Mouse (Mus musculus) CH12.LX (cell line): Measurements from ENCODE around the gene Zfp260. TPM values are rescaled to one million over a fixed set of nuclear protein-coding genes. Genes with fewer than 3 reads are reported as not detected.

ENCODE experiments used
- DNase-seq: peaks from one replicate; pipeline ENCODE4 v3.0.0-alpha.2; 2013; ENCODE audit errors: extremely low read depth
- H3K27ac ChIP-seq: 2 replicates; pipeline ENCODE4 v1.5.1; 2012; ENCODE audit warnings: low read depth, mild to moderate bottlenecking, control low read depth, moderate library complexity; ENCODE audit not compliant: insufficient read depth
- H3K27me3 ChIP-seq: replicated peaks from 2 replicates; pipeline ENCODE3; 2012; ENCODE audit warnings: inconsistent platforms
- H3K36me3 ChIP-seq, 2 experiments: replicated peaks in 1 of 2; 2 replicates each; pipeline versions ENCODE3 to v1.6.1; 2012; ENCODE audit warnings: inconsistent platforms in 1 of 2, low read length in 1 of 2, mild to moderate bottlenecking in 1 of 2, mixed read lengths in 1 of 2, moderate library complexity in 1 of 2; ENCODE audit not compliant: control insufficient read depth in 1 of 2, insufficient read depth in 1 of 2
- H3K4me1 ChIP-seq, 2 experiments: 2 replicates each; pipeline ENCODE4 v1.6.1; 2012; ENCODE audit warnings: inconsistent platforms in 1 of 2, moderate library complexity in 1 of 2; ENCODE audit not compliant: insufficient read depth in 2 of 2, control insufficient read depth in 1 of 2
- H3K4me2 ChIP-seq: 2 replicates; pipeline ENCODE4 v1.6.1; 2012; ENCODE audit warnings: low read depth, mild to moderate bottlenecking, control low read depth; ENCODE audit not compliant: poor library complexity, insufficient read depth, severe bottlenecking
- H3K4me3 ChIP-seq, 3 experiments: fragments of 150-350 bp in 1 of 3; sonication (generic) in 1 of 3; replicated peaks in 1 of 3; 2 replicates each; pipeline versions ENCODE3 to v1.5.1; 2011 to 2012; ENCODE audit warnings: low read depth in 2 of 3, low read length in 2 of 3, mild to moderate bottlenecking in 2 of 3, moderate library complexity in 2 of 3, control low read depth in 1 of 3, improper control_type of control experiment in 1 of 3, inconsistent platforms in 1 of 3, mixed read lengths in 1 of 3; ENCODE audit not compliant: poor library complexity in 1 of 3
- H3K79me2 ChIP-seq: replicated peaks from 2 replicates; pipeline ENCODE4 v1.6.1; 2012; ENCODE audit warnings: mild to moderate bottlenecking, moderate library complexity; ENCODE audit not compliant: control insufficient read depth, poor library complexity, insufficient read depth, severe bottlenecking; ENCODE audit errors: extremely low read depth
- H3K9ac ChIP-seq: 2 replicates; pipeline ENCODE4 v1.6.1; 2012; ENCODE audit warnings: low read depth, mild to moderate bottlenecking, control low read depth, moderate library complexity; ENCODE audit not compliant: insufficient read depth
- H3K9me3 ChIP-seq: replicated peaks from 2 replicates; pipeline ENCODE3; 2012; ENCODE audit warnings: low read length, inconsistent platforms, mixed read lengths
- BHLHE40 ChIP-seq: IDR thresholded peaks from 2 replicates; pipeline ENCODE4 v1.6.1; 2011; ENCODE audit warnings: mild to moderate bottlenecking, low read depth, low read length, improper control_type of control experiment
- CHD2 ChIP-seq: IDR thresholded peaks from 2 replicates; pipeline ENCODE4 v1.6.1; 2011; ENCODE audit warnings: low read length, improper control_type of control experiment
- E2F4 ChIP-seq: IDR thresholded peaks from 2 replicates; pipeline ENCODE4 v1.6.1; 2011; ENCODE audit warnings: low read depth, low read length, improper control_type of control experiment; ENCODE audit not compliant: insufficient replicate concordance
- ETS1 ChIP-seq: conservative IDR thresholded peaks from 2 replicates; pipeline ENCODE4 v1.6.1; 2012; ENCODE audit warnings: low read depth, mild to moderate bottlenecking, inconsistent platforms, low read length, improper control_type of control experiment, moderate library complexity
- IRF4 ChIP-seq: IDR thresholded peaks from 2 replicates; pipeline ENCODE4 v1.6.1; 2014; ENCODE audit warnings: low read depth, mild to moderate bottlenecking, inconsistent platforms, low read length, improper control_type of control experiment
- KAT2A ChIP-seq: IDR thresholded peaks from 2 replicates; pipeline ENCODE4 v1.6.1; 2012; ENCODE audit warnings: low read length, improper control_type of control experiment, inconsistent platforms; ENCODE audit not compliant: insufficient replicate concordance
- MEF2A ChIP-seq: IDR thresholded peaks from 2 replicates; pipeline ENCODE4 v1.6.1; 2014; ENCODE audit warnings: low read depth, mild to moderate bottlenecking, inconsistent platforms, low read length, improper control_type of control experiment, borderline replicate concordance
- MYC ChIP-seq: IDR thresholded peaks from 2 replicates; pipeline ENCODE4 v1.6.1; 2011; ENCODE audit warnings: low read depth, mild to moderate bottlenecking, improper control_type of control experiment, low read length
- POLR2A ChIP-seq: IDR thresholded peaks from 2 replicates; pipeline ENCODE4 v1.6.1; 2011; ENCODE audit warnings: low read depth, mild to moderate bottlenecking, improper control_type of control experiment, low read length
- POLR2AphosphoS2 ChIP-seq: IDR thresholded peaks from 2 replicates; pipeline ENCODE4 v1.6.1; 2011; ENCODE audit warnings: low read depth, low read length, improper control_type of control experiment
- SIN3A ChIP-seq: IDR thresholded peaks from 2 replicates; pipeline ENCODE4 v1.6.1; 2012; ENCODE audit warnings: low read length, improper control_type of control experiment, inconsistent platforms
- TBP ChIP-seq: conservative IDR thresholded peaks from 2 replicates; pipeline ENCODE4 v1.6.1; 2011; ENCODE audit warnings: low read depth, low read length, improper control_type of control experiment
- TCF12 ChIP-seq: IDR thresholded peaks from 2 replicates; pipeline ENCODE4 v1.6.1; 2014; ENCODE audit warnings: low read depth, mild to moderate bottlenecking, inconsistent platforms, low read length, improper control_type of control experiment
- UBTF ChIP-seq: IDR thresholded peaks from 2 replicates; pipeline ENCODE4 v1.6.1; 2012; ENCODE audit warnings: low read depth, mild to moderate bottlenecking, inconsistent platforms, low read length, improper control_type of control experiment, moderate library complexity
- USF1 ChIP-seq: IDR thresholded peaks from 2 replicates; pipeline ENCODE4 v1.6.1; 2014; ENCODE audit warnings: low read depth, mild to moderate bottlenecking, inconsistent platforms, low read length, improper control_type of control experiment
- ZKSCAN1 ChIP-seq: IDR thresholded peaks from 2 replicates; pipeline ENCODE4 v1.6.1; 2012; ENCODE audit warnings: low read depth, inconsistent platforms, low read length, improper control_type of control experiment, borderline replicate concordance
- ZNF384 ChIP-seq: IDR thresholded peaks from 2 replicates; pipeline ENCODE4 v1.6.1; 2012; ENCODE audit warnings: low read depth, low read length, improper control_type of control experiment, inconsistent platforms
- dilution Hi-C: fragments of 300-500 bp; cut with MboI; formaldehyde crosslinking; loops from 2 replicates; pipeline ENCODE4 v1.14.3; 2020; ENCODE audit warnings: low sequenced_read_pairs; ENCODE audit not compliant: extremely low pct_unique_long_range_greater_than_20kb, extremely low pct_ligation_motif_present
- in situ Hi-C: fragments of 300-500 bp; cut with MboI; formaldehyde crosslinking; loops from 3 replicates; pipeline ENCODE4 v1.14.3; 2019; ENCODE audit warnings: low sequenced_read_pairs, low pct_ligation_motif_present, low pct_unique_long_range_greater_than_20kb, mixed read lengths
- polyA plus RNA-seq: library from polyadenylated mRNA; unstranded; fragments of >175 nt; gene quantifications from 2 replicates; pipeline ENCODE4 v1.2.1, GENCODE M21; 2012; ENCODE audit warnings: low read depth; ENCODE audit not compliant: insufficient read length
- total RNA-seq, 2 experiments: library from RNA; depleted of rRNA; stranded (reverse); fragments of 300-350 nt in 1 of 2; fragments of >200 nt in 1 of 2; gene quantifications; 2 replicates each; pipeline ENCODE4 v1.2.3; 2012 to 2014

Gene Zfp260
- total and polyA plus RNA-seq, 3 experiments, result 11.1 to 19.6 (median 11.5) TPM

DNA sequence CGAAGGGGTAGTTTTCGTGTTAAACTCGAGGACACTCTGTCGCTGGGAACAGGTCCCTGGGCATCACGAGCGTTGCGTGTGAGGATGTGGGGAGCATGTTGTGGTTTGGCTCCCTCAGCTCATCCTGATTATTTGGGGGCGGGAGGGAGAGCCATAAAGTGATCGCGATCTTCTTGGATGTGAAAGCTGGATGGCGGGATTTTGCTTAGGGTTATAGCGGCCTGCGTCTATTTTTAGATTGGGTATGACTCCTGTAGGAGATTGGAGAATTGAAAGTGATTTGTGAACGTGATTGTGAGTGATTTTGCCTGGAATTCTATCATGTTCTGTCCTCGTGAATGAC is 27.6 kb downstream of the Zfp260 start (continued):
- TF ChIP-seq ETS1, result no peak

DNA sequence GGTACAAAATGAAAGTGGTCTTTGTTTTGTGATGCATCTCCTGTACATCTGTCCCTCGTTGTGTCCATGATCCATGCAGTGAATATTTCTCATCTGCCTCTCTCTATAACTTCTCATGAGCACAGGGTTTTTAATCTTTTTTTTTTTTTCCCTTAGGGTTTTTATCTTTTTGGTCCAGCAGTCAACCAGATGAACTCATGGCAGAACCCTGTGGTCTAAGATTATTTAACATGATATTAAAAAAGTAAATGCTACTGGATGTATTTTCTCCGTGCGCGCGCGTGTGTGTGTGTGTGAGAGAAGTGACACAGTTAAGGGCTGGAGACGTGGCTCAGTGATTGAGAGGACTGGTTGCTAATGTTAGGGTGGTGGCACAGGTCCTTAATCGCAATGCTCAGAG is 35.3 kb downstream of the Zfp260 start:
- no peaks in the 10 kb centered on the region for H3K79me2 ChIP-seq
- TF ChIP-seq TCF12 (no peak), E2F4 (no peak), CHD2 (no peak), POLR2A (no peak), KAT2A (no peak), USF1 (no peak), ZNF384 (no peak), MEF2A (no peak), IRF4 (no peak), TBP (no peak), BHLHE40 (no peak), POLR2AphosphoS2 (no peak), MYC (no peak), UBTF (no peak)
- in situ Hi-C loops (no loop called here), dilution Hi-C loops (no loop called here)
- no peak for DNase-seq
- no peaks in the 10 kb centered on the region for H3K27me3 ChIP-seq
- no peak overlapping the region for H3K4me3 ChIP-seq
- no peak overlapping the region for H3K9ac ChIP-seq
- H3K9me3 ChIP-seq, result peaks cover 12% of the 10 kb centered on the region
- H3K27ac ChIP-seq, result no peak overlapping the region
- H3K4me1 ChIP-seq, result peaks cover 0 to 6% of the 10 kb centered on the region in 2 experiments; a peak in 2 of 4 replicates
- H3K4me2 ChIP-seq, result no peak overlapping the region
- peaks cover 44 to 89% of the 10 kb centered on the region in 2 experiments for H3K36me3 ChIP-seq

DNA sequence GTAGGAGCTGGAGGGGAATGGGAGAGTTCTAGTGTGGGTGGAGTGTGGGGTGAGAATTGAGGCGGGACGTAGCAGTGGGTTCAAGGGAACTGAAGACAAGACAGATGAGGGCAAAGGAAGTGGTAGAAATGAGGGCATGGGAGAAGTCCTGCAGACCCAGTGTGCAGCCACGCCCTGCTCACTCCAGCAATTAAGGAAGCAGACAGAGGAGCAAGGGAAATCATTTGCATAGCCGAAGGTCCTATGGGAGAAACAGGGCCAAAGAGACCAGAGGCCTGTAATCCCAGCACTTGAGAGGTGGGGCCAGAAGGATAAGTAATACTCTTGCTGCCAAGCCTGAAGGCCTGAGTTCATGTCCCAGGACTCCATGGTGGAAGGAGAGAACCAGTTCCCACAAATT is 37.8 kb downstream of the Zfp260 start:
- dilution Hi-C loops, result no loop called here
- H3K9me3 ChIP-seq, result peaks cover 17% of the 10 kb centered on the region
- in situ Hi-C loops, result no loop called here

More for the DNA sequence above, 37.8 kb downstream of the Zfp260 start:
- Histone ChIP-seq H3K79me2 (no peaks in the 10 kb centered on the region), H3K9ac (no peak overlapping the region), H3K4me3 (no peak overlapping the region), H3K27ac (no peak overlapping the region), H3K4me1 (peaks cover 0 to 6% of the 10 kb centered on the region in 2 experiments; a peak in 2 of 4 replicates), H3K27me3 (no peaks in the 10 kb centered on the region), H3K36me3 (peaks cover 48 to 87% of the 10 kb centered on the region in 2 experiments), H3K4me2 (no peak overlapping the region)
- TF ChIP-seq ZKSCAN1 (no peak), SIN3A (no peak)
- DNase-seq, result no peak
